8 mouse cellular contexts compared by ENCODE assay signal in the genomic region with DNA sequence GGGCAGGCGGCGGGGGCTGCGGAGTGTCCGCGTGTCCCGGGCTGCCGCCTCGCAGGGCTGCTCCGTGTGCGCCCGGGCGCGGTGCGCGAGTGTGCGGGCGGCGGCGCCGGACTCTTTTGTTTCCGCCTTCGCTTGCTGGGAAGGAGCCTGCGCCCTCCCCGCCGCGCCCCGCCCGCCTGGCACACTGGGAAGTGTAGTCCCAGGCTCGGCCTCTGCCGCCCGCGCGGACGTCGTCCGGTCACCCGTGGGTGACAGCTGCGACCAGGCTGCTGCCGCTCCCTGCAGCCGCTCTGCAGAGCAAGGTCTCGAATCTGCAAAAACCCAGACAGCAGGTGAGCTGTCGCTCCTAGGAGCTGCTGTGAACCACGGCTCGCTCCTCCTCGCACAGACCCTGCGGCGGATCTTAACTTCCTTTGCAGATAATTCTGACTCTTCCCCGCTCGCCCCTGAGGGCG. TPM values are rescaled to one million over a fixed set of nuclear protein-coding genes. Genes with fewer than 3 reads are reported as not detected.
DNase-seq lines count a peak whose midpoint lies in the region; ATAC-seq and TF ChIP-seq lines count a peak whose summit lies in the region.

A gene (minus strand): TSS at position 137 of the 455 bp plus-strand sequence.

- peak; percentile 96 for ATAC-seq in forebrain, embryonic 12.5 days (ENCODE audit: low FRiP score)
- peak; percentile 89 for ATAC-seq in heart, embryonic 16.5 days (replicated peaks; ENCODE audit: extremely low read depth, insufficient read depth, low FRiP score)
- ATAC-seq in liver, embryonic 16.5 days (ENCODE audit: low read depth), result peak; percentile 84
- ATAC-seq in neural tube, embryonic 12.5 days (ENCODE audit: low FRiP score, low read depth), result peak; percentile 96
- ATAC-seq in stomach, postnatal 0 days (ENCODE audit: low FRiP score, low TSS enrichment), result peak; percentile 96

- TF ChIP-seq EP300 in stomach, postnatal 0 days (optimal IDR thresholded peaks at IDR 0.05), result no peak

- H3K27ac ChIP-seq in forebrain, embryonic 12.5 days, result peak within 1 kb of the TSS; percentile 84
- peak within 1 kb of the TSS; percentile 81 for H3K27ac ChIP-seq in heart, embryonic 16.5 days (ENCODE audit: low read length)
- no peak within 1 kb of the TSS for H3K27ac ChIP-seq in liver, embryonic 16.5 days (ENCODE audit: low read length)
- peak within 1 kb of the TSS; percentile 60 for H3K27ac ChIP-seq in neural tube, embryonic 12.5 days
- H3K27ac ChIP-seq in stomach, postnatal 0 days (replicated peaks), result peak within 1 kb of the TSS; percentile 56

- peaks cover 5% of the 10 kb centered on the region; the same call in 1 of the 2 replicates for H3K27me3 ChIP-seq in forebrain, embryonic 12.5 days
- no peaks in the 10 kb centered on the region for H3K27me3 ChIP-seq in heart, embryonic 16.5 days (ENCODE audit: control insufficient read depth, insufficient read depth, low read length)
- no peaks in the 10 kb centered on the region; the same call in 1 of the 2 replicates for H3K27me3 ChIP-seq in liver, embryonic 16.5 days (ENCODE audit: control insufficient read depth, insufficient read depth, low read depth, low read length)
- no peaks in the 10 kb centered on the region for H3K27me3 ChIP-seq in neural tube, embryonic 12.5 days (replicated peaks)
- no peaks in the 10 kb centered on the region for H3K27me3 ChIP-seq in stomach, postnatal 0 days (ENCODE audit: control insufficient read depth, insufficient read depth, low read length)

- no peak for TF ChIP-seq CTCF in stomach, postnatal 0 days (IDR thresholded peaks at IDR 0.05; ENCODE audit: low read depth)

- peak within 1 kb of the TSS; percentile 95 for H3K4me3 ChIP-seq in forebrain, embryonic 12.5 days (replicated peaks)
- H3K4me3 ChIP-seq in heart, embryonic 16.5 days (ENCODE audit: low read length), result peak within 1 kb of the TSS; percentile 97
- peak within 1 kb of the TSS; percentile 74 for H3K4me3 ChIP-seq in liver, embryonic 16.5 days (ENCODE audit: low read depth, low read length)
- peak within 1 kb of the TSS; percentile 89 for H3K4me3 ChIP-seq in neural tube, embryonic 12.5 days
- peak within 1 kb of the TSS; percentile 96 for H3K4me3 ChIP-seq in stomach, postnatal 0 days (ENCODE audit: low read depth, low read length)

- under 1% methylated on average over 50 of the region's 50 CpGs for WGBS in forebrain, embryonic 12.5 days
- under 1% methylated on average over 50 of the region's 50 CpGs for WGBS in heart, embryonic 16.5 days
- WGBS in liver, embryonic 16.5 days (ENCODE audit: insufficient replicate concordance), result 0% methylated on average over 50 of the region's 50 CpGs
- WGBS in neural tube, embryonic 12.5 days, result under 1% methylated on average over 47 of the region's 50 CpGs
- 0% methylated on average over 50 of the region's 50 CpGs for WGBS in stomach, postnatal 0 days

- peak within 1 kb of the TSS; percentile 63 for H3K4me2 ChIP-seq in forebrain, embryonic 12.5 days
- peak within 1 kb of the TSS; percentile 68 for H3K4me2 ChIP-seq in heart, embryonic 16.5 days (ENCODE audit: low read depth, low read length)
- peak within 1 kb of the TSS; percentile 69 for H3K4me2 ChIP-seq in liver, embryonic 16.5 days (ENCODE audit: low read depth, low read length)
- peak within 1 kb of the TSS; percentile 70 for H3K4me2 ChIP-seq in neural tube, embryonic 12.5 days (replicated peaks)
- peak within 1 kb of the TSS; percentile 89 for H3K4me2 ChIP-seq in stomach, postnatal 0 days (replicated peaks; ENCODE audit: low read depth)

- no peaks in the 10 kb centered on the region for H3K9me3 ChIP-seq in forebrain, embryonic 12.5 days
- no peaks in the 10 kb centered on the region for H3K9me3 ChIP-seq in heart, embryonic 16.5 days (replicated peaks; ENCODE audit: control insufficient read depth, low read length)
- H3K9me3 ChIP-seq in liver, embryonic 16.5 days (replicated peaks; ENCODE audit: control insufficient read depth, low read length), result no peaks in the 10 kb centered on the region
- H3K9me3 ChIP-seq in neural tube, embryonic 12.5 days, result no peaks in the 10 kb centered on the region
- no peaks in the 10 kb centered on the region for H3K9me3 ChIP-seq in stomach, postnatal 0 days (ENCODE audit: control insufficient read depth, low read length)

- peaks cover 3% of the 10 kb centered on the region; the same call in 1 of the 2 replicates for H3K36me3 ChIP-seq in forebrain, embryonic 12.5 days (replicated peaks)
- H3K36me3 ChIP-seq in heart, embryonic 16.5 days (ENCODE audit: control insufficient read depth, insufficient read depth), result no peaks in the 10 kb centered on the region
- H3K36me3 ChIP-seq in liver, embryonic 16.5 days (ENCODE audit: control insufficient read depth, insufficient read depth), result no peaks in the 10 kb centered on the region
- no peaks in the 10 kb centered on the region for H3K36me3 ChIP-seq in neural tube, embryonic 12.5 days
- no peaks in the 10 kb centered on the region for H3K36me3 ChIP-seq in stomach, postnatal 0 days (ENCODE audit: control insufficient read depth, insufficient read depth, low read length)

- peak within 1 kb of the TSS; percentile 98 for H3K9ac ChIP-seq in forebrain, embryonic 12.5 days
- H3K9ac ChIP-seq in heart, embryonic 16.5 days (ENCODE audit: low read length), result peak within 1 kb of the TSS; percentile 97
- H3K9ac ChIP-seq in liver, embryonic 16.5 days (ENCODE audit: low read depth, low read length), result peak within 1 kb of the TSS; percentile 65
- peak within 1 kb of the TSS; percentile 95 for H3K9ac ChIP-seq in neural tube, embryonic 12.5 days
- H3K9ac ChIP-seq in stomach, postnatal 0 days (ENCODE audit: low read length), result peak within 1 kb of the TSS; percentile 91

- H3K4me1 ChIP-seq in forebrain, embryonic 12.5 days, result peaks cover 35% of the 10 kb centered on the region
- H3K4me1 ChIP-seq in heart, embryonic 16.5 days (ENCODE audit: control insufficient read depth, insufficient read depth, low read length), result peaks cover 16% of the 10 kb centered on the region
- no peaks in the 10 kb centered on the region; the same call in 1 of the 2 replicates for H3K4me1 ChIP-seq in liver, embryonic 16.5 days (ENCODE audit: control insufficient read depth, low read depth, low read length)
- peaks cover 18% of the 10 kb centered on the region for H3K4me1 ChIP-seq in neural tube, embryonic 12.5 days
- no peaks in the 10 kb centered on the region; the same call in 1 of the 2 replicates for H3K4me1 ChIP-seq in stomach, postnatal 0 days (replicated peaks; ENCODE audit: control insufficient read depth, insufficient read depth)

- DNase-seq in CD4-positive, CD25-positive, alpha-beta regulatory T cell, adult 2 months (ENCODE audit: low read depth, low spot score), result peak; percentile 73
- DNase-seq in brain, embryonic 18.5 days (ENCODE audit: low read depth, low spot score), result peak; percentile 67
- DNase-seq in kidney, postnatal 36 days, result peak; percentile 87 to 95
- DNase-seq in stomach, postnatal 0 days (ENCODE audit: low spot score), result peak; percentile 91

RNA-seq across cellular contexts. Expression of the gene that starts here (rescaled TPM):
- polyA plus RNA-seq in forebrain, embryonic 12.5 days (2016; fragmentation: Nextera tagmentation; extraction: Ambion mirVana), result 136 and 153 TPM in 2 replicates
- 49.2 and 63.7 TPM in 2 replicates for polyA plus RNA-seq in heart, embryonic 16.5 days (2015; fragmentation: Nextera tagmentation; extraction: Ambion mirVana)
- 6.5 and 6.6 TPM in 2 replicates for polyA plus RNA-seq in liver, embryonic 16.5 days (2015; fragmentation: Nextera tagmentation; extraction: Ambion mirVana)
- 158 and 177 TPM in 2 replicates for polyA plus RNA-seq in neural tube, embryonic 12.5 days (2016; fragmentation: Nextera tagmentation; extraction: Ambion mirVana)
- 25.6 and 30.7 TPM in 2 replicates for polyA plus RNA-seq in stomach, postnatal 0 days (2015; fragmentation: Nextera tagmentation; extraction: Ambion mirVana)
